Mouse (Mus musculus) brown adipose tissue, adult 24 weeks (tissue): ENCODE measurements around the gene Cfap52. TPM values are rescaled to one million over a fixed set of nuclear protein-coding genes. Genes with fewer than 3 reads are reported as not detected.

Experiments
- H3K27ac ChIP-seq: fragments of 200-500 bp; replicated peaks from 2 replicates; pipeline ENCODE4 v1.5.1; 2012; ENCODE audit warnings: low read depth, mild to moderate bottlenecking, low read length
- H3K4me1 ChIP-seq: fragments of 200-500 bp; 2 replicates; pipeline ENCODE4 v1.6.1; 2012; ENCODE audit warnings: low read length, mixed read lengths; ENCODE audit not compliant: control insufficient read depth, insufficient read depth, insufficient read length
- H3K4me3 ChIP-seq: fragments of 200-500 bp; 2 replicates; pipeline ENCODE4 v1.5.1; 2012; ENCODE audit warnings: low read depth, mild to moderate bottlenecking, low read length, moderate library complexity; ENCODE audit not compliant: insufficient read depth
- polyA plus RNA-seq: library from polyadenylated mRNA; stranded (reverse); fragments of >200 nt; gene quantifications from 2 replicates; pipeline ENCODE4 v1.2.4, GENCODE M21; 2012; ENCODE audit not compliant: missing spikeins, insufficient read depth, insufficient read length

Gene Cfap52
- polyA plus RNA-seq, 1 experiment = not detected

- H3K27ac ChIP-seq = no peak overlapping the region; the same call in 1 of the 2 replicates
- H3K4me1 ChIP-seq = peaks cover 2% of the 10 kb centered on the region; the same call in 1 of the 2 replicates
Observed at GRCm38 (mm10) chr11:67920226-67920960, 45.1 kb downstream of the Cfap52 start.

GRCm38 (mm10) chr11:67919593-67919992, 45.9 kb downstream of the Cfap52 start:
- no peak overlapping the region for H3K4me3 ChIP-seq
- no peak overlapping the region for H3K27ac ChIP-seq
- H3K4me1 ChIP-seq = peaks cover 5% of the 10 kb centered on the region; the same call in 1 of the 2 replicates

More at GRCm38 (mm10) chr11:67920226-67920960, 45.1 kb downstream of the Cfap52 start:
- peak overlapping the region; percentile 13; the same call in 1 of the 2 replicates for H3K4me3 ChIP-seq

DNA sequence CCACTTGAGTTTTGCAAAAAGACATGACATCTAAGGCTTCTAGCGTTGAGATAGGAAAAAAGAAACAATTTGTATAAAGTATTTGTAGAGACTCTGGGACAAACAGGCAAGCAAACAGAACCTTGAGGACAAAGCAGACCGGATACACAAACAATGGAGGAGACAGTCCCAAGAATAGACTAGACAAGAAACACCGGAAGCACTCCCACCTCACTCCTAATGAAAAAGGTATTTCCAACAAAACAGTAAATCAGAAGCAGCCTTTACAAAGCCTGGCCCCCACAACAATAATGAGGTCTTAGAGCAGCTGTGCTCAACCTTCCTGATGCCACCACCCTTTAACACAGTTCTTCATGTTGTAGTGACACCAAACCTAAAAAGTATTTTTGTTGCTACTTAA, 48.3 kb downstream of the Cfap52 start:
- peak overlapping the region; percentile 79 for H3K27ac ChIP-seq
- peaks cover 8% of the 10 kb centered on the region; the same call in 1 of the 2 replicates for H3K4me1 ChIP-seq

GRCm38 (mm10) chr11:67911074-67911473, 54.4 kb downstream of the Cfap52 start:
- Histone ChIP-seq H3K27ac (no peak overlapping the region), H3K4me3 (no peak overlapping the region), H3K4me1 (peaks cover 6% of the 10 kb centered on the region; the same call in 1 of the 2 replicates)

More for the DNA sequence above, 48.3 kb downstream of the Cfap52 start:
- H3K4me3 ChIP-seq = no peak overlapping the region

DNA sequence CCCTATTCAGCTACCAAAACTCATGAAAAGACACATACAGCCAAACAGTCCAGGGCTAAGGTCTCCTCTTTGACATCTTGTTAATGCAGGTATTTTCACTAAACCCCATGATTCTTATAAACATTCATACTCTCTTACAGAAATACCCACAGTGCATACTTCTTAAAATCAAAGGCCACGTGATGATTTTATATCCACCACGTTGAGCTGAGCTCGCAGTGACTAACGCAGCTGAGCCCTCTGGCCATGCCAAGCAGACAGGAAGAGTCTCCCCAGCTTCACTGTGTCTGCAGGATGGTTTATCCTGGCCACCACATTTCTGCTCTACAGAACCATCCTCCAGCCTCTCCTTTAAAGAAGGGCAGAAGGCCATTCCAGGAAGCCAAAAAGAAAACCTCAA, 61.7 kb downstream of the Cfap52 start:
- no peak overlapping the region for H3K4me3 ChIP-seq
- no peak overlapping the region for H3K27ac ChIP-seq
- no peaks in the 10 kb centered on the region for H3K4me1 ChIP-seq

GRCm38 (mm10) chr11:67897064-67897560, 68.3 kb downstream of the Cfap52 start:
- H3K4me3 ChIP-seq = no peak overlapping the region
- H3K27ac ChIP-seq = no peak overlapping the region
- no peaks in the 10 kb centered on the region for H3K4me1 ChIP-seq

- H3K4me1 ChIP-seq = no peaks in the 10 kb centered on the region
- no peak overlapping the region for H3K4me3 ChIP-seq
- H3K27ac ChIP-seq = no peak overlapping the region
Observed at GRCm38 (mm10) chr11:67895641-67896040, 69.8 kb downstream of the Cfap52 start.

- H3K4me3 ChIP-seq = no peak overlapping the region
- no peak overlapping the region for H3K27ac ChIP-seq
- no peaks in the 10 kb centered on the region for H3K4me1 ChIP-seq
Observed at GRCm38 (mm10) chr11:67888521-67888920, 76.9 kb downstream of the Cfap52 start.

GRCm38 (mm10) chr11:67885921-67886320, 79.5 kb downstream of the Cfap52 start:
- Histone ChIP-seq H3K4me3 (no peak overlapping the region), H3K4me1 (no peaks in the 10 kb centered on the region), H3K27ac (no peak overlapping the region)

Other genes starting within 250 kb of the Cfap52 start
- not detected in 2 replicates for gene Glp2r, start 194.5 kb downstream of the Cfap52 start, polyA plus RNA-seq
- not detected in 2 replicates for gene Gsg1l2, start 191.0 kb downstream of the Cfap52 start, polyA plus RNA-seq
- 7.0 and 19.4 TPM in 2 replicates for gene Dhrs7c, start 167.5 kb downstream of the Cfap52 start, polyA plus RNA-seq
- gene Usp43, start 43.5 kb downstream of the Cfap52 start, polyA plus RNA-seq = 0.32 and 0.96 TPM in 2 replicates
- 48.8 and 60.8 TPM in 2 replicates for gene Stx8, start 542 bp upstream of the Cfap52 start, polyA plus RNA-seq